Mouse (Mus musculus) adrenal gland, postnatal 36 days (tissue): ENCODE measurements around the gene Skor1. TPM values are rescaled to one million over a fixed set of nuclear protein-coding genes. Genes with fewer than 3 reads are reported as not detected.

Experiments
- DNase-seq, 2 experiments: peaks; one replicate each; pipeline ENCODE4 v3.0.0; 2021; ENCODE audit warnings: mixed read lengths in 1 of 2
- total RNA-seq, 2 experiments: library from RNA; stranded (reverse); gene quantifications; 2 replicates each; pipeline ENCODE4 v1.2.3; 2021

Gene Skor1
- total RNA-seq, 2 experiments from 2014 or later, result 0.10 to 0.13 TPM

DNA sequence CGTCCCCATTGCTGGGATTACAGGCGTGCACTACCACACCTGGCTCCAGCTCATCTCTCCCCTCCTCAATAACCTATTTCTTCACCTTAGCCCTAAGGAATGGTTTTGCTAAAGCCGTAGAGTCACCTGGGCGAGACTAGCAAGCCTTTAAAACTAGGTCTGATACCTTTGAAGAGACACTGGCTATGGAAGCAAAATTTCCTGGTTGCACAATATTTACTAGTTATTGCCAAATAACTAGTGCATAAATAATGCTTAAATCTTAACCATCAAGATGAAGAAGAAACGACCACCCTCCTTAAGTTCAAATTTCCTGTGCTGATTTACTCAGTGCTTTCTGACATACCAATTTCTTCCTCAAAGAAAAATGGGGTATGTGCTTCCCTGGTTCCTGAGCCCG is 15.1 kb downstream of the Skor1 start:
- no peak for DNase-seq

DNA sequence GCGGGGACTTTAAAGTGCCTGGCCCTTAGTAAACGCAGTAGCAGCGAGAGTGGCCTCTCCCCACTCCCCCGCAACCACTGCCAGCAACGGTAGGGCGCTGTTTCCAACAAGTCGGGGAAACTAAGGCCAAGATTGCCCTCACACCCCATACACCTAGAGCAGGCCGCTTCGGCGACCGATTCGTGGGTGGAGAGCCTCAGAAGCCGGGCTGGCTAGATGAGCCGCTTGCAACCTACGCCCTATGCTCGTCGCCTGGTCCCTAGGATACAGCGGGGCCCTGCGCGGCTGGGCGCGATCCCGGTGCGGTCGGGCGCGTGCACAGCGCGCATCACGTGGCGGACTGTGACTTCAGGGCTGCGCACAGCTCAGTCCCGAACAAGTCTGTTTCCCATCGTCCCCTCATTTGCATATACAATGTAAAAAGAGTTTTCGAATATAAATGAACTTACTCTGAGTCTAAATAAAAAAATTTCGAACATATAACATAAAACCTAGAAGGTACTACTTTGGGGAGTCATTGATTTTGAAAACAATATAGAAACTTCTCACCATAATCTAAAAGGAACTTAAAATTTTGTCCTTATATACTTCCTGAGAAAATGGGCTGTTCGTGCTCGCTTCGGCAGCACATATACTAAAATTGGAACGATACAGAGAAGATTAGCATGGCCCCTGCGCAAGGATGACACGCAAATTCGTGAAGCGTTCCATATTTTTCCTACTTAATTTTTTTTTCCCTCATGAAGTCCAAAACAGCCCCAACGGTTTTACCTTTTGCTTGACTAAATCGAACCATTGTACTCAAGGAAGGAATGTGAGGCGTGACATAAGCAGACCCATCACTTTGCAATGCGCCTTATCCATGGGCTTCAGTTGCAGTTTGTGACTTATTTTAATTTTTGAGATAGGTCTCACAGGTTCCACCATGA is 15.8 kb downstream of the Skor1 start:
- DNase-seq, result peak; percentile 96

DNA sequence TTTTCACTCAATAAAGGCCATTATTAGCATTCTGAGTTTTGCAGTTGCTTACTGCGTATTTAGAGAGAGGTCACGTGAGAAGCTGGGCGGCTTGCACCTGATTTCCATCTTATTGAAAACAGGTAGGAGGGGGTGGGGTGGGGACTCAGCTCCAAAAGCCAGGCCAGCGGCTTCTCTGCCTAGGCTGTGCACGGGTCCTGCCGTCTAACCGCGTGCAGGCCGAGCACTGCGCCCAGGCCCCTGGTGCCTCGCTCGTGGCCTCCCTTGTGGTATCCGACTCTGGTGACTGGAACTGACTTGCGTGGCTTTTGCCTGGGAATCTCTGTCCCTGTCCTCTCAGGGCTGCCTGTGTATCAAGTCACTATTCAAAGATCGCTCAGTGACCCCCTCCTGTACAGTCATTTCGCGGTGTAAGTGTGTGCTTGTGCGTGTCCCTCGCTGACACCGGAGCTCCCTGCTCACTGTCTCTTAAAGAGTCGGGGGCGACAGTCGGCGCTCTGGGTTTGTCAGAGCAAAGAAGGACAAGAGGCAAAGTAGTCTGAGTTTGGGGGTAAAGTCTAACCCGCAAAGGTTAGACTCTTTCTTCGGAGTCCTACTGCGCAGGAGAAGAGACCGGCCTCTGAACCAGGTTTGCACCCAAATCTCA is 16.7 kb downstream of the Skor1 start:
- DNase-seq, result peak; percentile 33 to 61

DNA sequence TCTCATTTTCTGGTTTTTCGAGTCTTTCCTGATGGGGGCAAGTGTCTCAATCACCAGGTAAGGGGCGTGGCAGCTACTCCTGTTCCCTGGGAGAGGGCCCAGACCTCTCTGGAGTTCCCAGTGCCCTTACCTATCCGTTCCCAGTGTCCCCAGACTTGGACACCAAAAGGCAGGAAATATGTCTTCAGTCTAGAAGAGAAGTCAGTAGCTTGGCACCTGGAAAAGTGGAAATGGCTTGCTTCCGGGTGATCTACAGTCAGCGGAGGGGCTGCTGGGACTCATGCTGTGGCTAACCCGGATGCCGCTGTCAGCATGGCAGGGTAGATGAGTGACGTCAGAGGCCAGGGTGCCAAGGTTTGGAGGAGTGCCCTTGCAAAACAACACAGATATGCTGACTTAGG is 19.1 kb downstream of the Skor1 start:
- peak in 1 of 2 experiments; percentile 37 for DNase-seq

DNA sequence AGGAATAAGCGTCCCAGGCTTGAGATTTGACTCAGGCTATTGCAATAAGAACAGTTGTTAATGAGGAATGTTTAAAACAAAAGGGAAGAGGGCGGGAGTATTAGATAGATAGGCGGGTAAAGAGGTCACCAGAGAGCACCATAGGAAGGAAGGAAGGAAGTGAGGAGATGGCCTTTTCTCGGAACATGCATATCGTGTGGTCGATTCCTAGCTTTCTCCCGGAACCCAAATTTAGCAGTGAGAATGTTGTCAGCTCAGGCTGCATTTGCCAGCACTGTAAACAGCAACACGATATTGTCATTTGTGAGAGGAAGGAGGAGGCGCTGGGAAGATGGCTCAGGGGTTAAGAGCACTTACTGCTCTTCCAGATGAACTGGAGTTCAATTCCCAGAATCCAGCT is 24.2 kb downstream of the Skor1 start:
- DNase-seq, result no peak

DNA sequence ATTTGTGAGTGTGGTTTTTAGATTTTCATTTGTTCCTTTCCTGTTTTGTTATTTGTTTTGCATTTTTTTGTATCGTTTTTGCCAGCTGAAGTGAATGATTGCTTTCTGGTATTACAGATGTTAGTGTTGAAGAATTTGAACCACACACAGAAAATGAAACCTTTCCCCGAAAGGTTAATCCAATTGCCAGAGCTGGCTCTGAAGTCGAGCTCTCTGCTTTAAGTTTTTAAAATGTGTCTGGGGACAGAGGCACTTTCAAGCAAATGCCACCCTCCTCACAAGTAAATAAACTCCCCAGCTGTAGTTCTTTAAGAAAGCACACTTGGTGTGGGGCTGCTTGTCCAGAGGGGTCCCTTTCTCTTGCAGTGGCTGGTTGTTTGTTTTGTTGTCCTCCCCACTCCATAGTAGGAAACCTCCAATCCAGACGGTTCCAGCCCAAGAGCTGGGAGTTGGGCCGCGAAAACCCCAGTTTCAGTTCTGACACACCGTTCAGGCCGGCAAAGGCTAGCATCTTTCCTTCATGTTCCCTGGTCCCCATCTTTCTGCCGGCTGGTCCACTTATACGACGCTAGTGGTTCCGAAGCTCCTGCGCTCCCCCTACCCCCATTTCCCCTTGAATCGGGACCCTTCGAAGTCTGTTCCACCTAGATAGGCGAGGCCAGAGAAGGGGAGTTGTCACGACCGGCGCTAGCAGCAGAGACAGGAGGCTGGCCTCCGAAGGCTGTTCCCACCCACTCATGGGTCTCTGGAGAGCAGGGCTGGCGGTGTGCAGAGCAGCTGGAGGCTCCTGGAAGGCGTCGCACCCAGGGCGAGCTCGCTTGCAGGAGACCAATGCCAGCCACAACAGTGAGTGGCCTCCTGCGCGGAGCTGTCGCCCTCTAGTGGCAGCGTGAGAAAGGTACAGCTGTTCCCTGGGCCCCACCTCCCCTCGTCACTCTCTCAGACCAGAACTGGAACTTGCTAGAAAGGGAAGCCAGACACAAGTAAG is 25.0 kb downstream of the Skor1 start:
- peak; percentile 92 to 95 for DNase-seq

DNA sequence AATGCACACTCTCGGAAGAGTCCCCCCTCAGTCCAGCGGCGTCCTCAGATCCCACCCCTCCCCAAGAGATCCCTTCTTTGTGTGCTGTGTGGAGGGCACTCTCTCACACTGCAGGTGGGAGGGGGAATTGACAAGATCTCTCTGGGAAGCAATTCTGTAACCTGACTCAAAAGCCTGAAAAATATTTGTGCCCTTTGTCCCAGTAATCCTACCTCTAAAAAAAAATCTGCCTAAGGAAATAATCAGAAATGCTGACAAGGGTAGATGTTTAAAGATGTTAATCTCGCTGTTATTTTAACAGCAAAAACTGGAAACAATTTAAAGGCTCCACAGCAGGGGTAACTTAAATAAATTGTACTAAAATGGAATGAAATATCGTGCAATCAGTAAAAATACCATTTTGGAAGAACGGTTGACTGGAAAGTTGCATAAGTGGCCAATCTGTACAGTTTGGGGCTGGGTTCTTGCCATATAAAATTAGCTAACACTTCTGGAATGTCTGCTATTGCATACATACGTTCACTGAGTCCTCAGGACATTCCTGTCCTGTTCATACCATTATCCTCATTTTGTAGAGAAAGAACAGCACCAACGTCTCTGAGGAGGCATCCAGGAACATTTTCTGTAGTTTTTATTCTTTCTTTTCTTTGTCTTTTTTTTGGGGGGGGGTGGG is 26.5 kb downstream of the Skor1 start:
- no peak for DNase-seq

DNA sequence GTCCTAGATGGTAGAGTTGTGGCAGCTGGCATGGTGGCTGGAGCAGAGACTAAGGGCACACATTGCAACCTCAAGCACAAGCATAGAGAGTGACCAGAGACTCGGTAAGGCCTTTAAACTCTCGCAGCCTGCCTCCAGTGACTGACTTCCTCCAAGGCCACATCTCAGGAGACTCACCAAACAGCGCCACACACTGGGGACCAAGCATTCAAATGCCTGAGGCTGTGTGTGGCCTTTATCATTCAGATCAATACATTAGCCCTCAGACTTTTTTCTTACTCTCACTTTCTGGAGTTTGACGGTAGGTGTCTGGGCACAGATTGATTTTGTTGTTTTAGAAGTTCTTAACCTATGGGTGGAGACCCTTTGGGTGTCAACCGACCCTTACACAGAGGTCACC is 30.4 kb downstream of the Skor1 start:
- no peak for DNase-seq

DNA sequence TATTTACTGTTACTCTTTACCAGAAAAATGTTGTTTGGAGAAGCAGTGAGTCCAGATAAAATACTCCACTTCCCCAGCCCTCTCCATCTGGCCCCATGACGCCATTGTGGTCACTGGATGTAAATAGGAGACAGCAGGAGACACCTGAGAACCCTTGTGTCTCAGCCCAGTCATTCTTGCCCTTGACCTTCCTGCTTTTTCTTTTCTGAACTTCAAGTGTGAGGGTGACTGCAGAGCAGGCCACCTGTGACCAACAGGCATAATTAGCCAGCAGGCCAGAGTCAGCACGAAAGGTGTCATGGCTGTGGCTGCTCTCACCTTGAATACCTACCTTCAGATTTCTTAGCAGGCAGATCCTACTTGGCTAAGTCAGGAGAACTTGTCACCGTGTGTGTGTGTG is 36.2 kb downstream of the Skor1 start:
- DNase-seq, result no peak

DNA sequence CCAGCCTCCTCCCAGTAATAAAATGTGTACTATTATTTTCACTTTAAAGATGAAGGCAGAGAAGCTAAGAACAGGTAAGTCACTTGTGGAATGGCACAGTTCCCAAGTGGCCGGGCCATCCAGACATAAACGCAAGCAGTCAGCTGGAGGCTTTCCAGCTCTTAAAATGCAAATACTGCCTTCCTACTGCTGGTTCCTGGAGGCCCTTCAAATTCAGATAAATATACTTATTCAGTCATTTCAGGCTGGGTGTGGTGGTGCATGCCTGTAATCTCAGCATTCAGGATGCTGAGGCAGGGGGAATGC is 39.0 kb downstream of the Skor1 start:
- DNase-seq, result no peak

DNA sequence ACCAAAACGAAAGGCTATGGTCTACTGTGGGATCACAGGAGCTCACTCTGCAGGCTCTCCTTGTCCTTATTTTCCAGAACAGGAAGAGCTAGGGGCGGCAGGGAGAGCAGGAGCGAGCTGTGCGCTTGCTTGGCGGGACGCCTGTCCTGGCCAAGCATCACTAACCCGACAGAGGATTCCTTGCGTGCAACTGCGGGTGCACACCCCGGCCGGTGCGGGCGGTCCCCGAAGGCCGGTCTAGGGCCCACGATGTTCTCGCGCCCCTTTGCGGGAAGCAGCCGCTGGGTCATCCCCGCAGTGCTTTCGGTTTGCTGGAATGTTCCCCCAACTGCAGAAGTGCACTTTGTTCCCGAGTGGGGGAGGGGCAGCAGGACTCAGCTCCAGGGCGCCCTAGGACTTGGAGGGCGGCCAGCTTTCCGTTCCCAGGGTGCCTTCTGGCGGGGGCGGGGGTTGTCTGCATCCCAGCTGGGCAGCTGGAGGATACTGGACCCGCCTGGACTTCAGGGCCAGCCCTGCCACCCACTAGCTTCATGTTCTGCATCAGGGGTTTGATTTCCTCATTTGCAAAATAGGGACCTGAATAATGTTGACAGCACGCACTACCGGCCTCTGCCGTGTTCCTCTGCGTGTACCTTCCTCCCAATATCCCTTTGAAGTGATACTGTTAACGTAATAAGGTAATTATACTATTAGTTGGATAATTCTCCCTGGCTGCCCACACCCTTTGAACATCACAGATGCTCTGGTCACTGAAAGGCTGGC is 39.6 kb downstream of the Skor1 start:
- DNase-seq, result peak; percentile 91 to 97

DNA sequence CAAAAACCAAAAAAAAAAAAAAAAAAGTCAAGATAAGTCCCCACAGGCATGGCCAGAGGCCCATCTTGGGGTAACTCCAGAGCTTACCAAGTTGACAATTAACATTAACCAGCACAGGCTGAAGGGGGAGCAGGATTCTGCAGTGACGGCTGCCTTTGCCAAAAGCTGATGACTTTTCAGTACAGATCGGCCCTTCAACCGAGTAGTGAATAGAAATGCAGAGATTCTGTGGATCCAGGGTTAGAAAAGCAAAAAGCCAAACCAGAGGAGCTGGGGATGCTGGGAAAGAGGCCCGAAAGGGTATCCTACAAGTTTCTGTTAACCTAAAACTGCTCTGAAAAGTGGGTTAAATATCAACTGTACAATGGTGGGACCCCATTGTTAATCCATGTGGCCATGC is 40.2 kb downstream of the Skor1 start:
- peak in 1 of 2 experiments; percentile 35 for DNase-seq

DNA sequence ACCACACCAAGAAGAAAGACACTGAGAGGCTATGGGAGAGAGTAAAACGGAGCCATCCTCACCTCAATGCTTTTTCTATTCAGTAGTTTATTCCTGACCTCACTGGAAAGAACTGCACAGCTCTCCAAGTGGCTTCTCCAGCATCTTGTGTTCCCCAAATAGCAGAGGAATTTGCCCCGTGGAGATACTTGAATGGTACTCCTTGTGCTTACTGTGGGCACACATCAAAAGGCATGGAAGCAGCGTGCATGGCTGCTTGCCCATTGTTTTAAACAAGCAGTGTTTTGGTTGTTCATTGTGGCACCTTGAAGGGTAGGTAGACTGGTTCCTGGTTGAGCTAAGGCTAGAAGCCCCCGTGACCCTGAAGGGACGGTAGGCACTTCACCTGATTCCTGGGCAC is 48.1 kb downstream of the Skor1 start:
- no peak for DNase-seq

DNA sequence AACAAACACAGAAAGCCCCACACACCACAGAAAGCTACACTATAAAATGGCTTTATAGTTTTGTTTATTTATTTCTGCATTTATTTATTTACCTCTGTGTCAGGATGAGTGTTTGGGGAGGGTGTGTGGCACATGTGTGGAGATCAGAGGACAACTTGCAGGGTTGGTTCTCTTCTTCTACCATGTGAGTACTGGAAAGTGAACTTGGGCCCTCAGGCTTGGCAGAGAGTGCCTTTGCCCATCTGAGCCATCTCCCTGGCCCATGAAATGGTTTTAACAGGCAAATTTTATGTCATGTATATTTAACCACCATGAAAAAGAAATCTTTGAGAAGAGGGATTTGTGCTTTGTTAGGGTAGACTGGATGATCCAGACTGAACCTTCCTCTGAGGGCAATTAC is 48.9 kb downstream of the Skor1 start:
- no peak for DNase-seq

DNA sequence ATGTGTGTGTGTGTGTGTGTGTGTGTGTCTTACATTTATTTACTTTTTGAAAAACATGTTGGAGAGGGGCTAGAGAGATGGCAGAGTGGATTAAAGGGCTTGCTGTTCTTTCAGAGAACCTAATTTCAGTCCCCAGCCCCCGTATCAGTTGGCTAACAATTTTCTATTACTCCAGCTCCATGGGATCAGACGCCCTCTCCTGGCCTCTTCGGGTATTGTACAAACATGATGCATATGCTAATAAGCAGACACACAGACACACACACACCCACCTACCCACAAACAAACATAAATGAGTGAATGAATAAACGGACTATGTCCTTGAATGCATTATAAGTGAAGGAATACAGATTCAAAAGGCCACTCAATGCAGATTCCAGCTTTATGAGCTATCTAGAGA is 49.4 kb downstream of the Skor1 start:
- DNase-seq, result no peak

DNA sequence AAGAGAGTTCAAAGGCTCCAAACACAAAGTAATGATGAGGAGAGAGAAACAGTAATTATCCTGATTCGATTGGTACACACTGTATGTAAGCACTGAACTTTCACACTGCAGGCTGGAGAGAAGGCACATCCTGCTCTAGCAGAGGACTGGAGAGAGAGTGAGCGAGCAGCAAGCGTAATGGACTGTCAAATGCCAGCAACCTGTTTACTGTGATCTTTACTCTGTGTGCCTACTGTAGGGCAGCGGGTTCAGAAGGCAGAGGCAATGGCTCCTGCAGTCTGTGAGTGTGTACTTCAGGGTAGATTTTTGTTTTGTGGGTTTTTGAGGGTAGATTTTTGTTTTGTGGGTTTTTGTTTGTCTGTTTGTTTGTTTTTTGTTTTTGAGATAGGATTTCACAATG is 49.9 kb downstream of the Skor1 start:
- no peak for DNase-seq

DNA sequence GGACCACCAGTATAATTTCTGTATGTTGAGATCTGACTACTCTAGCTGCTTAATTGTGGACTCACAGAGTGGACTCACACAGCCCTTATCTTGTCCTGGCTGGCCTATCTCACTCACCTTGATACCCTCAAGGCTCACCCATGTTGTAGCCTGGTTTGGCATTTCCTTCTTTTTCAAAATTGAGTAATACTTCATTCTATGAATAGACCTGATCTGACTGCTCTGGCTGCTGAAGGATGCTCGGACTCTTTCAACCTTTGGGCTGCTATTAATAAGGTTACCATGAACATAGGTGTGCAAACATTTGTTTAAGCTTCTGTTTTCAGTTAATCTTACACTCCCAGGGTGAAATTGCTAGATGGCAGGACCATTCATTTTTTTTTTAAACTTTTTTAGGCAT is 51.6 kb downstream of the Skor1 start:
- no peak for DNase-seq

DNA sequence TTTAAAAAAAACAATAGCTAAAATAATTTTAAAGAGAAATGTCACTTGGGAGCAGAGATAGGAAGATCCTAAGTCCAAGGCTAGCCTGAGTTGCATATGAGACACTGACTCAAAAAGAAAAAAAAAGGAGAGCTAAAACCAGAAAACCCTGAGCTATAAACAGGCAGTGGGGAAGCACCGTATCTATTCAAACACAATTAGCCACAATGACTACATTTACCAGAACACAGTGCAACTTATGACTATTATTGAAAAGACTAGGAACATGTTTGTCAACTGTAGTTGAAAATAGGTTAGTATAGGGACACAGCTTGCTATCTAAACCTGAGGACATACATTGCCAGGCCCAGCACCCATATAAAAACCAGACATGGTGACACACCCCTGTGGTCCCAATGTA is 54.7 kb downstream of the Skor1 start:
- no peak for DNase-seq

DNA sequence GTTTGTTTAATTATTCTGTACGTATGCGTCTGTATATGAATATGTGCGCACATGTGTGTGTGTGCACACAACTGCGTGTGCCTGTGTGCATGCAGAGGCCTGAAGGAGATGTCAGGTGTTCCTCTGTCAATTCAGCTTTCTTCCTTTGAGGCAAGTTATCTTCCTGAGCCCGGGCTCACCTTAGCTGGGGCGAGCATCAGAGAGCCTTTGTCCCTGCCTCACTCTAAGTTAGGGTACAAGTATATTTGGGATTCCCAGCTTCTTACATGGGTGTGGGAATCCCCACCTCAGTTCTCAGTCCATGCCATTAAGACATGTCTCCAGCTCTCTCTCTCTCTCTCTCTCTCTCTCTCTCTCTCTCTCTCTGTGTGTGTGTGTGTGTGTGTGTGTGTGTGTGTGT is 56.2 kb downstream of the Skor1 start:
- DNase-seq, result no peak

DNA sequence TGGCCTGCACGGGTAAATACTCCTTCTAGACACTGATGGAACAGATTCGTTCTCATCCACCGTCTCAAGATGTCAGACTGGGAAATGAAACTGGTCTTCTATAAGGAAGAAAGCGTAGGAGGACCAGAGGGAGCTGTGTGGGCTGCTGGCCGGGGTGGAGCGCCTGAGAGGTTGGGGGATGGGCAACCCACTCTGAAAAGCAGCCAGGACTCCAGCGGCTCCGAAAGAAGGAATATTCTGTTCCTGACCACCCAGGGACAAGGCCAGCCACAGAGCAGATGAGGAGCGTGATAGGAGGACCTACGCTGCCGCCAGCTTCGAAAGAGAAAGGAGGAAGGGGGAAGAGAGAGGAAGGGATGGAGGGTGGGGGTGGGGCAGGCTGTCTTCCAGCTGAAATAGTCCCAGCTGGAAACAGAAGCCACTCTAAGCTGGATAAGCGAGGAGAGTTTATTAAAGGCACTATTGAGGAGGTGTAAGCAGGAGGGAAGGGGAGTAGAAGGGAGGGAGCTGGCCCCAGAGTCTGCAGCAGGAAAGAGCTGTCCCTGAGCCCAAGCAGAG is 56.7 kb downstream of the Skor1 start:
- peak; percentile 51 to 74 for DNase-seq
